Mouse (Mus musculus) heart, postnatal 0 days (tissue): ENCODE measurements around the gene Cant1.

Source experiments
- CTCF ChIP-seq: IDR thresholded peaks from 2 replicates; pipeline ENCODE4 v1.5.1; 2016; ENCODE audit warnings: antibody characterized with exemption, control low read depth, low read depth
- EP300 ChIP-seq: IDR thresholded peaks from 2 replicates; pipeline ENCODE4 v1.6.1; 2016; ENCODE audit warnings: antibody characterized with exemption, low read depth

GRCm38 (mm10) chr11:118360491-118360890 lies 58.4 kb downstream of the Cant1 start:
- TF ChIP-seq CTCF (no peak), EP300 (no peak)
